Mouse (Mus musculus): ENCODE measurements at regions not wholly inside any gene's neighbourhood (a gene's known extent, or its start where the extent isn't known, plus 50 kb on each side); places are given as distances from the start of the nearest gene placed in this dataset.
A peak's percentile ranks its signal among the peaks of the same experiment; 100 is the strongest.
"Not testable (repeated sequence)": the region's sequence is repeated elsewhere in the genome, so short reads cannot be mapped to it uniquely, and the experiment has no call there.

GRCm38 (mm10) chr3:80160473-80160872 is 276.1 kb downstream of the Fam198b start:
- no peak overlapping the region for H3K27ac ChIP-seq (ENCODE audit: low read depth, low read length)
- H3K9me3 ChIP-seq (ENCODE audit: low read length) = no peaks in the 10 kb centered on the region
- H3K4me3 ChIP-seq (ENCODE audit: low read depth, low read length) = no peak overlapping the region
- H3K27me3 ChIP-seq (ENCODE audit: insufficient read depth, low read length) = no peaks in the 10 kb centered on the region
- TF ChIP-seq CTCF (IDR thresholded peaks at IDR 0.05) = no peak
- DNase-seq (ENCODE audit: low spot score) (no peak), ATAC-seq (ENCODE audit: low FRiP score) (no peak)
- H3K9ac ChIP-seq (replicated peaks; ENCODE audit: low read length, poor library complexity, severe bottlenecking) = no peak overlapping the region
- WGBS = 88% methylated on average over 2 of the region's 2 CpGs
- no peaks in the 10 kb centered on the region for H3K4me1 ChIP-seq (ENCODE audit: insufficient read depth, low read length)
- no peaks in the 10 kb centered on the region for H3K36me3 ChIP-seq (ENCODE audit: insufficient read depth, low read length)
- H3K4me2 ChIP-seq (ENCODE audit: low read depth, low read length, poor library complexity, severe bottlenecking) = no peak overlapping the region

GRCm38 (mm10) chr3:80181749-80182148 is 297.4 kb downstream of the Fam198b start:
- H3K4me2 ChIP-seq (ENCODE audit: low read depth, low read length, poor library complexity, severe bottlenecking) = no peak overlapping the region
- H3K4me1 ChIP-seq (ENCODE audit: insufficient read depth, low read length) = no peaks in the 10 kb centered on the region
- no peak for DNase-seq (ENCODE audit: low spot score)
- WGBS = 22% methylated on average over 2 of the region's 2 CpGs
- H3K9me3 ChIP-seq (ENCODE audit: low read length) = no peaks in the 10 kb centered on the region
- no peak for TF ChIP-seq CTCF (IDR thresholded peaks at IDR 0.05)
- no peak overlapping the region for H3K4me3 ChIP-seq (ENCODE audit: low read depth, low read length)
- H3K27ac ChIP-seq (ENCODE audit: low read depth, low read length) = 0 out of 2 replicates have a peak overlapping the region, but pooled peaks have one; percentile 27
- no peak overlapping the region for H3K9ac ChIP-seq (replicated peaks; ENCODE audit: low read length, poor library complexity, severe bottlenecking)
- ATAC-seq (ENCODE audit: low FRiP score) = no peak
- no peaks in the 10 kb centered on the region for H3K27me3 ChIP-seq (ENCODE audit: insufficient read depth, low read length)
- H3K36me3 ChIP-seq (ENCODE audit: insufficient read depth, low read length) = no peaks in the 10 kb centered on the region

GRCm38 (mm10) chr3:80182161-80182560 is 297.8 kb downstream of the Fam198b start:
- not testable (repeated sequence) for H3K27me3 ChIP-seq (ENCODE audit: insufficient read depth, low read length); ATAC-seq (ENCODE audit: low FRiP score); H3K27ac ChIP-seq (ENCODE audit: low read depth, low read length); H3K4me2 ChIP-seq (ENCODE audit: low read depth, low read length, poor library complexity, severe bottlenecking); DNase-seq (ENCODE audit: low spot score); H3K4me3 ChIP-seq (ENCODE audit: low read depth, low read length); H3K9me3 ChIP-seq (ENCODE audit: low read length); H3K36me3 ChIP-seq (ENCODE audit: insufficient read depth, low read length); H3K9ac ChIP-seq (replicated peaks; ENCODE audit: low read length, poor library complexity, severe bottlenecking); H3K4me1 ChIP-seq (ENCODE audit: insufficient read depth, low read length)
- WGBS = 45% methylated on average over 2 of the region's 2 CpGs

- no peak overlapping the region for H3K4me3 ChIP-seq (ENCODE audit: low read depth, low read length)
- no peak overlapping the region for H3K27ac ChIP-seq (ENCODE audit: low read depth, low read length)
- no peak overlapping the region for H3K4me2 ChIP-seq (ENCODE audit: low read depth, low read length, poor library complexity, severe bottlenecking)
- ATAC-seq (ENCODE audit: low FRiP score) (no peak), DNase-seq (ENCODE audit: low spot score) (peak; percentile 21)
- no peaks in the 10 kb centered on the region for H3K9me3 ChIP-seq (ENCODE audit: low read length)
- H3K4me1 ChIP-seq (ENCODE audit: insufficient read depth, low read length) = no peaks in the 10 kb centered on the region
- no peaks in the 10 kb centered on the region for H3K36me3 ChIP-seq (ENCODE audit: insufficient read depth, low read length)
- 86% methylated on average over 5 of the region's 5 CpGs for WGBS
- TF ChIP-seq CTCF (IDR thresholded peaks at IDR 0.05) = no peak
- no peak overlapping the region for H3K9ac ChIP-seq (replicated peaks; ENCODE audit: low read length, poor library complexity, severe bottlenecking)
- H3K27me3 ChIP-seq (ENCODE audit: insufficient read depth, low read length) = no peaks in the 10 kb centered on the region
Observed at GRCm38 (mm10) chr3:80187406-80187805, 303.1 kb downstream of the Fam198b start.

GRCm38 (mm10) chr3:80200904-80201303 is 316.6 kb downstream of the Fam198b start:
- no peak overlapping the region for H3K9ac ChIP-seq (replicated peaks; ENCODE audit: low read length, poor library complexity, severe bottlenecking)
- no peak for TF ChIP-seq CTCF (IDR thresholded peaks at IDR 0.05)
- H3K36me3 ChIP-seq (ENCODE audit: insufficient read depth, low read length) = no peaks in the 10 kb centered on the region
- no peaks in the 10 kb centered on the region for H3K27me3 ChIP-seq (ENCODE audit: insufficient read depth, low read length)
- no peaks in the 10 kb centered on the region for H3K9me3 ChIP-seq (ENCODE audit: low read length)
- no peak overlapping the region for H3K4me2 ChIP-seq (ENCODE audit: low read depth, low read length, poor library complexity, severe bottlenecking)
- 79% methylated on average over 2 of the region's 2 CpGs for WGBS
- no peak for ATAC-seq (ENCODE audit: low FRiP score)
- no peaks in the 10 kb centered on the region for H3K4me1 ChIP-seq (ENCODE audit: insufficient read depth, low read length)
- H3K27ac ChIP-seq (ENCODE audit: low read depth, low read length) = no peak overlapping the region; the same call in 1 of the 2 replicates
- DNase-seq (ENCODE audit: low spot score) = peak; percentile 12
- no peak overlapping the region for H3K4me3 ChIP-seq (ENCODE audit: low read depth, low read length)

GRCm38 (mm10) chr3:80204821-80205220 is 320.5 kb downstream of the Fam198b start:
- DNase-seq (ENCODE audit: low spot score) = no peak
- TF ChIP-seq CTCF (IDR thresholded peaks at IDR 0.05) = no peak
- no peak overlapping the region for H3K27ac ChIP-seq (ENCODE audit: low read depth, low read length)
- H3K4me3 ChIP-seq (ENCODE audit: low read depth, low read length) = no peak overlapping the region
- H3K36me3 ChIP-seq (ENCODE audit: insufficient read depth, low read length) = no peaks in the 10 kb centered on the region
- H3K27me3 ChIP-seq (ENCODE audit: insufficient read depth, low read length) = no peaks in the 10 kb centered on the region
- no peak overlapping the region for H3K4me2 ChIP-seq (ENCODE audit: low read depth, low read length, poor library complexity, severe bottlenecking)
- H3K9ac ChIP-seq (replicated peaks; ENCODE audit: low read length, poor library complexity, severe bottlenecking) = no peak overlapping the region
- WGBS = 44% methylated on average over 1 of the region's 1 CpGs
- no peaks in the 10 kb centered on the region for H3K4me1 ChIP-seq (ENCODE audit: insufficient read depth, low read length)
- no peaks in the 10 kb centered on the region for H3K9me3 ChIP-seq (ENCODE audit: low read length)
- no peak for ATAC-seq (ENCODE audit: low FRiP score)

All from midbrain, postnatal 0 days (tissue).